Mouse (Mus musculus) mesoderm, embryonic 11.5 days (tissue): ENCODE results near the gene Lamp1.

Experiments
- DNase-seq: peaks from one replicate; pipeline ENCODE4 v3.0.0-alpha.2; 2012; ENCODE audit warnings: low read depth, low spot score

The Lamp1 gene

GRCm38 (mm10) chr8:13158718-13159376 lies at the start of gene Lamp1:
TSS of gene Lamp1 (plus strand) at chr8:13159161.
- DNase-seq: peak; percentile 100

GRCm38 (mm10) chr8:13109416-13109960 lies 49.5 kb upstream of the Lamp1 start:
- DNase-seq: no peak

GRCm38 (mm10) chr8:13111917-13112316 lies 47.0 kb upstream of the Lamp1 start:
- no peak for DNase-seq

GRCm38 (mm10) chr8:13113232-13113631 lies 45.7 kb upstream of the Lamp1 start:
- DNase-seq: no peak

- DNase-seq: no peak
These were observed 41.9 kb upstream of the Lamp1 start for GRCm38 (mm10) chr8:13117096-13117495.

- DNase-seq: no peak
These were observed 40.4 kb upstream of the Lamp1 start for GRCm38 (mm10) chr8:13118516-13118915.

GRCm38 (mm10) chr8:13120882-13121665 lies 37.9 kb upstream of the Lamp1 start:
- no peak for DNase-seq

- DNase-seq: no peak
These were observed 36.0 kb upstream of the Lamp1 start for GRCm38 (mm10) chr8:13122887-13123421.

GRCm38 (mm10) chr8:13124897-13125296 lies 34.1 kb upstream of the Lamp1 start:
- DNase-seq: no peak

GRCm38 (mm10) chr8:13132220-13132619 lies 26.7 kb upstream of the Lamp1 start:
- DNase-seq: peak; percentile 67

- no peak for DNase-seq
These were observed 19.2 kb upstream of the Lamp1 start for GRCm38 (mm10) chr8:13139641-13140182.

- no peak for DNase-seq
These were observed 17.3 kb upstream of the Lamp1 start for GRCm38 (mm10) chr8:13141681-13142080.

GRCm38 (mm10) chr8:13148476-13148875 lies 10.5 kb upstream of the Lamp1 start:
- no peak for DNase-seq

GRCm38 (mm10) chr8:13149287-13149686 lies 9.7 kb upstream of the Lamp1 start:
- no peak for DNase-seq

- DNase-seq: no peak
These were observed 9.1 kb upstream of the Lamp1 start for GRCm38 (mm10) chr8:13149866-13150265.

- no peak for DNase-seq
These were observed 8.0 kb upstream of the Lamp1 start for GRCm38 (mm10) chr8:13150929-13151328.

- no peak for DNase-seq
These were observed 4.9 kb upstream of the Lamp1 start for GRCm38 (mm10) chr8:13154099-13154498.

- DNase-seq: no peak
These were observed 3.6 kb upstream of the Lamp1 start for GRCm38 (mm10) chr8:13155358-13155757.

- DNase-seq: no peak
These were observed 2.4 kb upstream of the Lamp1 start for GRCm38 (mm10) chr8:13156327-13157097.

GRCm38 (mm10) chr8:13159377-13159881 lies 468 bp downstream of the Lamp1 start:
- DNase-seq: peak; percentile 14

GRCm38 (mm10) chr8:13160691-13161090 lies 1.7 kb downstream of the Lamp1 start:
- no peak for DNase-seq
